14 mouse cellular contexts compared by ENCODE assay signal in the genomic region with DNA sequence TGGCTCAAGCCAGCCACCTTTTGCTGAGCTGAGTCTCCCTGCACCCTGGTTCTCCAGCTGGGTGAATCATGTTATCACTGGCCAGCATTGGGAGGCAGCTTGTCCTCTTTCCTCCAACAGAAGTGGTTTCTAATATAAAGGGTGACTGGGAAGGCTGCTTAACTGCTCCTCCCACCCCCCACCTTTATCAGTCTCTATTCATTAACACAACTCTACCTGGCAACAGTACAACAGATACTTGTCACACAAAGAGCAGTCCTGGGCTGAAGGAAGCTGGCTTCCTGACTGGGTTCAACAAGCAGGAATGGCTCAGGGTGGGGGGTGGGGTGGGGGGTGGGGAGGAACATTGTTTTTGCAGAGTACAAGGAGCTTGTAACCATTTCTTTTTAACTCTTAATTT.
DNase-seq lines count a peak whose midpoint lies in the region; ATAC-seq and TF ChIP-seq lines count a peak whose summit lies in the region.
"Had no signal": no experiment of that assay in that cellular context is flagged by ENCODE, and none has a peak within 500 bp of the region (broad histone marks: within the 10 kb centered on the region; RNA-seq: fewer than 3 reads in every experiment).

No protein-coding gene starts in this region.

- no peak for TF ChIP-seq CTCF in stomach, postnatal 0 days (IDR thresholded peaks at IDR 0.05; ENCODE audit: low read depth)

- peaks cover 5% of the 10 kb centered on the region for H3K36me3 ChIP-seq in heart, embryonic 13.5 days
- H3K36me3 ChIP-seq in limb, embryonic 12.5 days: 0 out of 2 replicates have a peak, but pooled peaks cover under 1% of the 10 kb centered on the region
- H3K36me3 ChIP-seq in limb, embryonic 10.5 days: peaks cover under 1% of the 10 kb centered on the region; the same call in 1 of the 2 replicates
- no peaks in the 10 kb centered on the region for H3K36me3 ChIP-seq in stomach, embryonic 14.5 days (ENCODE audit: control insufficient read depth, insufficient read depth, low read length)
- no peaks in the 10 kb centered on the region for H3K36me3 ChIP-seq in stomach, postnatal 0 days (ENCODE audit: control insufficient read depth, insufficient read depth, low read length)
- H3K36me3 ChIP-seq: embryonic facial prominence, embryonic 12.5 days; neural tube, embryonic 12.5 days had no signal

- H3K4me3 ChIP-seq in heart, embryonic 13.5 days: no peak overlapping the region
- no peak overlapping the region for H3K4me3 ChIP-seq in limb, embryonic 12.5 days (replicated peaks)
- no peak overlapping the region for H3K4me3 ChIP-seq in limb, embryonic 10.5 days
- H3K4me3 ChIP-seq in stomach, embryonic 14.5 days (ENCODE audit: low read depth, low read length): no peak overlapping the region
- H3K4me3 ChIP-seq in stomach, postnatal 0 days (ENCODE audit: low read depth, low read length): no peak overlapping the region
- H3K4me3 ChIP-seq: embryonic facial prominence, embryonic 12.5 days; forebrain, embryonic 13.5 days; neural tube, embryonic 12.5 days had no signal

- intact Hi-C loops in heart, postnatal 25 days (cut with DNase I): no loop called here

- H3K27me3 ChIP-seq in heart, embryonic 13.5 days (replicated peaks): no peaks in the 10 kb centered on the region
- H3K27me3 ChIP-seq in limb, embryonic 12.5 days: no peaks in the 10 kb centered on the region
- H3K27me3 ChIP-seq in limb, embryonic 10.5 days (ENCODE audit: low read depth, poor library complexity, severe bottlenecking): no peaks in the 10 kb centered on the region
- no peaks in the 10 kb centered on the region for H3K27me3 ChIP-seq in stomach, embryonic 14.5 days (ENCODE audit: control insufficient read depth, insufficient read depth, low read length)
- H3K27me3 ChIP-seq in stomach, postnatal 0 days (ENCODE audit: control insufficient read depth, insufficient read depth, low read length): no peaks in the 10 kb centered on the region
- H3K27me3 ChIP-seq: embryonic facial prominence, embryonic 12.5 days; forebrain, embryonic 13.5 days; neural tube, embryonic 12.5 days had no signal

- H3K27ac ChIP-seq in heart, embryonic 13.5 days (replicated peaks): peak overlapping the region; percentile 48
- peak overlapping the region; percentile 67; the same call in 1 of the 2 replicates for H3K27ac ChIP-seq in limb, embryonic 12.5 days
- no peak overlapping the region for H3K27ac ChIP-seq in limb, embryonic 10.5 days
- peak overlapping the region; percentile 52; the same call in 1 of the 2 replicates for H3K27ac ChIP-seq in stomach, embryonic 14.5 days (ENCODE audit: low read length)
- no peak overlapping the region for H3K27ac ChIP-seq in stomach, postnatal 0 days (replicated peaks)
- H3K27ac ChIP-seq: embryonic facial prominence, embryonic 12.5 days; forebrain, embryonic 13.5 days; hindbrain, postnatal 0 days; kidney, postnatal 0 days; neural tube, embryonic 12.5 days had no signal

- peak; percentile 45; the same call in 1 of the 2 replicates for ATAC-seq in heart, embryonic 13.5 days (ENCODE audit: extremely low read depth, insufficient number of reproducible peaks, low FRiP score, low TSS enrichment)
- ATAC-seq in limb, embryonic 12.5 days (ENCODE audit: insufficient number of reproducible peaks, insufficient read depth, low FRiP score, low TSS enrichment, low read depth): no peak
- no peak; the same call in 1 of the 2 replicates for ATAC-seq in stomach, embryonic 14.5 days (ENCODE audit: insufficient number of reproducible peaks, insufficient read depth, low FRiP score, low read depth)
- no peak for ATAC-seq in stomach, postnatal 0 days (ENCODE audit: low FRiP score, low TSS enrichment)
- ATAC-seq: forebrain, embryonic 13.5 days; hindbrain, postnatal 0 days had no signal

- peaks cover 8% of the 10 kb centered on the region; the same call in 1 of the 2 replicates for H3K9me3 ChIP-seq in heart, embryonic 13.5 days
- no peaks in the 10 kb centered on the region for H3K9me3 ChIP-seq in limb, embryonic 12.5 days
- H3K9me3 ChIP-seq in limb, embryonic 10.5 days (replicated peaks): no peaks in the 10 kb centered on the region
- H3K9me3 ChIP-seq in stomach, embryonic 14.5 days (ENCODE audit: control insufficient read depth, low read depth, low read length): no peaks in the 10 kb centered on the region
- H3K9me3 ChIP-seq in stomach, postnatal 0 days (ENCODE audit: control insufficient read depth, low read length): no peaks in the 10 kb centered on the region

- no peak overlapping the region; the same call in 1 of the 2 replicates for H3K4me2 ChIP-seq in heart, embryonic 13.5 days
- H3K4me2 ChIP-seq in limb, embryonic 12.5 days: no peak overlapping the region
- H3K4me2 ChIP-seq in stomach, embryonic 14.5 days (replicated peaks; ENCODE audit: low read depth, low read length): no peak overlapping the region
- H3K4me2 ChIP-seq in stomach, postnatal 0 days (replicated peaks; ENCODE audit: low read depth): no peak overlapping the region
- H3K4me2 ChIP-seq: embryonic facial prominence, embryonic 12.5 days; forebrain, embryonic 13.5 days; neural tube, embryonic 12.5 days had no signal

- no peak for TF ChIP-seq EP300 in stomach, postnatal 0 days (optimal IDR thresholded peaks at IDR 0.05)

- peaks cover 40% of the 10 kb centered on the region for H3K4me1 ChIP-seq in heart, embryonic 13.5 days
- peaks cover 25% of the 10 kb centered on the region for H3K4me1 ChIP-seq in limb, embryonic 12.5 days (replicated peaks)
- peaks cover 12% of the 10 kb centered on the region for H3K4me1 ChIP-seq in limb, embryonic 10.5 days
- peaks cover 12% of the 10 kb centered on the region for H3K4me1 ChIP-seq in stomach, embryonic 14.5 days (ENCODE audit: control insufficient read depth, insufficient read depth, low read length)
- H3K4me1 ChIP-seq in stomach, postnatal 0 days (replicated peaks; ENCODE audit: control insufficient read depth, insufficient read depth): peaks cover 5% of the 10 kb centered on the region; the same call in 1 of the 2 replicates
- H3K4me1 ChIP-seq: neural tube, embryonic 12.5 days had no signal

- no peak for DNase-seq in heart, postnatal 25 days (ENCODE audit: low spot score)
- no peak for DNase-seq in limb, embryonic 10.5 days (ENCODE audit: low spot score)
- no peak for DNase-seq in stomach, postnatal 0 days (ENCODE audit: low spot score)
- no peak for DNase-seq in layer of hippocampus, adult 9-10 months (ENCODE audit: low spot score)
- DNase-seq: adrenal gland, adult 2 months; cerebellum, adult 18-20 months had no signal

- H3K9ac ChIP-seq in heart, embryonic 13.5 days: 0 out of 2 replicates have a peak overlapping the region, but pooled peaks have one; percentile 37
- H3K9ac ChIP-seq in limb, embryonic 12.5 days (replicated peaks): no peak overlapping the region
- H3K9ac ChIP-seq in stomach, embryonic 14.5 days (replicated peaks; ENCODE audit: low read depth, low read length): no peak overlapping the region
- no peak overlapping the region for H3K9ac ChIP-seq in stomach, postnatal 0 days (ENCODE audit: low read length)
- H3K9ac ChIP-seq: embryonic facial prominence, embryonic 12.5 days; forebrain, embryonic 13.5 days; neural tube, embryonic 12.5 days had no signal

Comparison
In these comparisons a context has a peak if more than half of its experiments do, and no peak if none do; other contexts are left out.
1. H3K27ac ChIP-seq: peak in heart, embryonic 13.5 days (single experiment), limb, embryonic 12.5 days (single experiment) and stomach, embryonic 14.5 days (single experiment); none in limb, embryonic 10.5 days (single experiment) and stomach, postnatal 0 days (single experiment).